Mouse (Mus musculus) spleen, adult 2 months (tissue): Measurements from ENCODE around the gene Fam160b1. TPM values are rescaled to one million over a fixed set of nuclear protein-coding genes. Genes with fewer than 3 reads are reported as not detected.
A peak's percentile ranks its signal among the peaks of the same experiment; 100 is the strongest.

ENCODE experiments used
- DNase-seq, 2 experiments: peaks; one replicate each; pipeline versions ENCODE4 v3.0.0 to v3.0.0-alpha.2; 2012 to 2021; ENCODE audit warnings: low spot score in 2 of 2, low read depth in 1 of 2
- H3K27ac ChIP-seq: fragments of 200-500 bp; 2 replicates; pipeline ENCODE4 v1.5.1; 2012; ENCODE audit warnings: low read length, inconsistent platforms; ENCODE audit not compliant: insufficient read depth
- H3K27me3 ChIP-seq: fragments of 200-500 bp; 2 replicates; pipeline ENCODE4 v1.6.1; 2012; ENCODE audit warnings: mild to moderate bottlenecking, moderate library complexity, low read length, inconsistent platforms; ENCODE audit not compliant: control insufficient read depth, insufficient read depth
- H3K36me3 ChIP-seq: fragments of 200-500 bp; 2 replicates; pipeline ENCODE4 v1.6.1; 2012; ENCODE audit warnings: mild to moderate bottlenecking, low read length, inconsistent platforms; ENCODE audit not compliant: control insufficient read depth, insufficient read depth
- H3K4me1 ChIP-seq: fragments of 200-500 bp; 2 replicates; pipeline ENCODE4 v1.6.1; 2011; ENCODE audit warnings: inconsistent platforms; ENCODE audit not compliant: control insufficient read depth, insufficient read depth, insufficient read length
- H3K4me3 ChIP-seq: fragments of 200-500 bp; 2 replicates; pipeline ENCODE4 v1.5.1; 2011; ENCODE audit warnings: mild to moderate bottlenecking, inconsistent platforms; ENCODE audit not compliant: insufficient read depth, insufficient read length; ENCODE audit errors: extremely low read depth
- CTCF ChIP-seq: fragments of 200-500 bp; IDR thresholded peaks from 2 replicates; pipeline ENCODE4 v1.5.1; 2011; ENCODE audit warnings: mild to moderate bottlenecking, inconsistent platforms; ENCODE audit not compliant: insufficient read depth, insufficient read length, insufficient replicate concordance; ENCODE audit errors: extremely low read depth
- POLR2A ChIP-seq: fragments of 200-500 bp; IDR thresholded peaks from 2 replicates; pipeline ENCODE4 v1.6.1; 2011; ENCODE audit warnings: low read depth, low read length, inconsistent platforms
- WGBS: fragments of 180-500 bp; shearing (Covaris S2); methylation state at CpG from one replicate; pipeline ENCODE4 v1.1.7; 2018; 5-methylcytosine and 5-hydroxymethylcytosine counted together
- polyA plus RNA-seq: library from polyadenylated mRNA; depleted of rRNA; stranded (reverse); fragments of >200 nt; gene quantifications from 2 replicates; pipeline ENCODE4 v1.2.3, GENCODE M21; 2012

Fam160b1 gene
- polyA plus RNA-seq, 1 experiment = 7.9 TPM

DNA sequence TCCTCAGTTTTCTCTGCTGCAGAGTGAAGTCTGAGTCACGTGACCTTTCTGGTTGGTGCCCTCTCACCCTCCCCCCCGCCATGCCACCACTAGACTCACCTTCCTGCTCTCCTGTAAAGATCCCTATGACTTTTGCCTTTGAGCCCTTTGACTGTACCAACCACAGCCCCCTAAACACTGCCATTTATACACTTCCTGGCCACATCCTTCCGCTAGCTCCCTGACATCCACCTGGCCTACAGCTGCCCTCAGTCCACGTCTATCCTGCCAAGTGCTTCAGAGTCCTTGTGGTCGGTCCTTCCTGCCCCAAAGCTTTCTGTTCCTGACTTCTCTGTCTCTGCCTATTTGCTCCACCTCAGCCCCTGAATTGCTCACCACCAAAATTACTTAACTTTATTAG lies 16.6 kb upstream of the Fam160b1 start:
- H3K4me1 ChIP-seq = peaks cover 8% of the 10 kb centered on the region; the same call in 1 of the 2 replicates
- no peak for TF ChIP-seq CTCF
- H3K4me3 ChIP-seq = no peak overlapping the region
- no peaks in the 10 kb centered on the region for H3K36me3 ChIP-seq
- H3K27ac ChIP-seq = peak overlapping the region; percentile 45
- 24% methylated on average over 5 of the region's 5 CpGs for WGBS
- no peaks in the 10 kb centered on the region for H3K27me3 ChIP-seq
- no peak for DNase-seq

- Histone ChIP-seq H3K27me3 (no peaks in the 10 kb centered on the region), H3K36me3 (no peaks in the 10 kb centered on the region), H3K4me3 (no peak overlapping the region), H3K27ac (no peak overlapping the region), H3K4me1 (peaks cover 8% of the 10 kb centered on the region; the same call in 1 of the 2 replicates)
- 88% methylated on average over 1 of the region's 1 CpGs for WGBS
- no peak for DNase-seq
- no peak for TF ChIP-seq CTCF
- no peak for TF ChIP-seq POLR2A
These were observed 15.8 kb upstream of the Fam160b1 start for GRCm38 (mm10) chr19:57344678-57345077.

DNA sequence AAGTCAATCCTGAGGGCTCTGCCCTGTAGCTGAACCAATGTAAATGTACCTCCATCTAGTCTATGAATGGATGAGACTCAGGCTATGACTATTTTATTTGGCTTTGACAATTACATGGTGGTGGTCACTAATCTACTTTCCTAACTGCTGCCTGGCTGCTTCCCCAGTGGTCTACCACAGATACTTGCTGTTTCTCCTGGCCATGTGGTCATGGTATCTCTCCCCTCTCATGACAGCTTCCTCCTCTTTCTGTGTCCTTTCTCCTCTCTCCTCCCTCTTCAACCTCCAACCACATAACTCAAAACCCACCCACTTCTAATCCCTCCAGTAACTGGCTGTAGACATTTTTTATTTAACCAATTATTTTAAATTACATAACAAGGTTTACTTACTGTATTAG lies 11.4 kb upstream of the Fam160b1 start:
- Histone ChIP-seq H3K27ac (no peak overlapping the region), H3K27me3 (no peaks in the 10 kb centered on the region), H3K36me3 (no peaks in the 10 kb centered on the region), H3K4me1 (no peaks in the 10 kb centered on the region), H3K4me3 (no peak overlapping the region)
- DNase-seq = no peak
- TF ChIP-seq POLR2A = no peak
- TF ChIP-seq CTCF = no peak

DNA sequence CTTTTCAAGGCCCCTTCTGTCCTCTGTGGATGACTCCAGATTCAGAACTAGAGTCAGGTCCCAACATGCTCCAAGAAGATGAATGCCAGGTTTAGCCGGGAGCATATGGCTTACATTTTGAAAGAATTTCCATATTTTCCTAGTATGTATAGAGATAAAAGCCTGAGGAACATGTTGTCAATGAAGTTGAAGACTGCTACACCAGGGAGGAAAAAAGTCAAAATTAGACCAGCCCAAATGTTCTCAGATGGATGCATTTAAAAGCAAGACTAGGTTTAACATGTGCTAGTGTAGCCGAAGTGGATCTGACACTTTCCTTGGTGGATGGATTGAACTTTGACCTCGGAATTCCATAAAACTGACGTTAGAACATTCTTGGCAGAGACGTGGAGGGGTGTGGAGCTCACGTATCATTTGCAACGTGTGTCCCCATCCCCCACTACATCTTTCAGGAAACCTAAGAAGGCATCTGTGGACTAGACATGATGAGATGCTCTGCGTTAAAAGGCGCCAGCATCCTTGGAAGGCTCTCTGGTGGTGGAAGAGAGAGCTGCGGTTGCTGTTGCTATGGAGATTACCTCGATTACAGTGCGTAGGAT lies 8.0 kb upstream of the Fam160b1 start:
- peaks cover 16% of the 10 kb centered on the region; the same call in 1 of the 2 replicates for H3K4me1 ChIP-seq
- TF ChIP-seq POLR2A = no peak
- no peak for TF ChIP-seq CTCF
- WGBS = 87% methylated on average over 12 of the region's 12 CpGs

DNA sequence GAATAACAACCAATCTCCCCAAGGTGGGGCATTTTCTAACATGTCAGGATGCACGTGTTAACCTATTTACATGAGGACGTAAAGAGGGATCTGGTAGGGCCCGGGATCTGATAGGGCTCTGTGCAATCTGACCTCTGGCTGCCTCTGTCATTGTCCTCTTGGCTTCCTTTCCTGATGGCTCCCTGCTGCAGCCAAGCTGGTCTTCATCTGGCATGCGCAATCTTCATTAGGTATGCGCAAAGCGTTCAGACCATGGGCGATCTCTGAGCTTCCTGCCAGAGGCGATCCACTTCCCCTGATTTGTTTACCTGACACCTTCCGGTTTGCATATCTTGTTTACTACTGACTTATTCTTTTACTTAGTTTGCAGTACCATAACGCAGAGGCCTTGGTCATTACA lies 7.3 kb upstream of the Fam160b1 start:
- Histone ChIP-seq H3K27me3 (no peaks in the 10 kb centered on the region), H3K36me3 (no peaks in the 10 kb centered on the region), H3K27ac (no peak overlapping the region), H3K4me3 (no peak overlapping the region), H3K4me1 (peaks cover 22% of the 10 kb centered on the region; the same call in 1 of the 2 replicates)
- TF ChIP-seq CTCF (no peak), POLR2A (no peak)
- 94% methylated on average over 10 of the region's 10 CpGs for WGBS
- DNase-seq = no peak

More for the DNA sequence above, 8.0 kb upstream of the Fam160b1 start:
- no peaks in the 10 kb centered on the region for H3K36me3 ChIP-seq
- no peak overlapping the region for H3K4me3 ChIP-seq
- no peaks in the 10 kb centered on the region for H3K27me3 ChIP-seq
- DNase-seq = no peak
- no peak overlapping the region for H3K27ac ChIP-seq

- H3K4me3 ChIP-seq = no peak overlapping the region
- H3K4me1 ChIP-seq = peaks cover 28% of the 10 kb centered on the region
- no peak for DNase-seq
- 93% methylated on average over 11 of the region's 11 CpGs for WGBS
- no peaks in the 10 kb centered on the region for H3K27me3 ChIP-seq
- TF ChIP-seq CTCF = no peak
- TF ChIP-seq POLR2A = no peak
- no peak overlapping the region for H3K27ac ChIP-seq
- no peaks in the 10 kb centered on the region for H3K36me3 ChIP-seq
These were observed 6.4 kb upstream of the Fam160b1 start for GRCm38 (mm10) chr19:57354050-57354449.

DNA sequence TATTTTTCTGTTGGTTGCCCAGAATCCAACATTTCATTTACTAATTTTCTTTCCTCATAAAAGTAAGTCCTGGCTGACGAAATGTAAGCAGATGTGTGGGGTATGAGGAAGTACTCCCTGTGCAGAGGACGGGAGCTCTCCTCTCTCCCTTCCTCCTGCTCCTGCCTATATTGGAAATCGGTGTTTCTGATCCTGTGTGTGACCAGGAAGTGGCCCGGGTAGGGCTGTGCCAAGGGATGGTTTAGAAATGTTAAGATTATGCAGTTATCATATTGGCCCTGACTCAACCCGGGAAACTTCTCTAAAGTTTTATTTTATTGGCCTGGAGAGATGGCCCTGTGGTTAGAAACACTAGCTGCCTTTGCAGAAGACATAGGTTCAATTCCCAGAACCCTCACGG lies 5.8 kb upstream of the Fam160b1 start:
- no peaks in the 10 kb centered on the region for H3K36me3 ChIP-seq
- TF ChIP-seq CTCF (no peak), POLR2A (no peak)
- H3K27me3 ChIP-seq = no peaks in the 10 kb centered on the region
- no peak overlapping the region for H3K4me3 ChIP-seq
- WGBS = 23% methylated on average over 6 of the region's 6 CpGs
- H3K27ac ChIP-seq = peak overlapping the region; percentile 81
- peaks cover 28% of the 10 kb centered on the region for H3K4me1 ChIP-seq
- no peak for DNase-seq
